Mouse (Mus musculus): ENCODE measurements around the gene Olfr1418.

Olfr1418 gene

GRCm38 (mm10) chr19:11810856-11811255 is 50.0 kb downstream of the Olfr1418 start:
- WGBS = 74% methylated on average over 1 of the region's 1 CpGs

- 59% methylated on average over 5 of the region's 5 CpGs for WGBS
Observed at GRCm38 (mm10) chr19:11810003-11810758, 50.7 kb downstream of the Olfr1418 start.

- 81% methylated on average over 2 of the region's 2 CpGs for WGBS
Observed at GRCm38 (mm10) chr19:11808452-11808851, 52.4 kb downstream of the Olfr1418 start.

- 52% methylated on average over 6 of the region's 6 CpGs for WGBS
Observed at GRCm38 (mm10) chr19:11807822-11808221, 53.0 kb downstream of the Olfr1418 start.

- 68% methylated on average over 2 of the region's 2 CpGs for whole genome bisulfite sequencing
Observed at GRCm38 (mm10) chr19:11807251-11807650, 53.6 kb downstream of the Olfr1418 start.

- WGBS = 48% methylated on average over 1 of the region's 1 CpGs
Observed at GRCm38 (mm10) chr19:11804423-11804822, 56.4 kb downstream of the Olfr1418 start.
